Mouse (Mus musculus) stomach, postnatal 0 days (tissue): ENCODE measurements at regions not wholly inside any gene's neighbourhood (a gene's known extent, or its start where the extent isn't known, plus 50 kb on each side); places are given as distances from the start of the nearest gene placed in this dataset.

Source experiments
- CTCF ChIP-seq: IDR thresholded peaks from 2 replicates; pipeline ENCODE4 v1.5.1; 2016; ENCODE audit warnings: antibody characterized with exemption, low read depth, mild to moderate bottlenecking, moderate library complexity
- EP300 ChIP-seq: optimal IDR thresholded peaks from 2 replicates; pipeline ENCODE3; 2016; ENCODE audit warnings: antibody characterized with exemption

DNA sequence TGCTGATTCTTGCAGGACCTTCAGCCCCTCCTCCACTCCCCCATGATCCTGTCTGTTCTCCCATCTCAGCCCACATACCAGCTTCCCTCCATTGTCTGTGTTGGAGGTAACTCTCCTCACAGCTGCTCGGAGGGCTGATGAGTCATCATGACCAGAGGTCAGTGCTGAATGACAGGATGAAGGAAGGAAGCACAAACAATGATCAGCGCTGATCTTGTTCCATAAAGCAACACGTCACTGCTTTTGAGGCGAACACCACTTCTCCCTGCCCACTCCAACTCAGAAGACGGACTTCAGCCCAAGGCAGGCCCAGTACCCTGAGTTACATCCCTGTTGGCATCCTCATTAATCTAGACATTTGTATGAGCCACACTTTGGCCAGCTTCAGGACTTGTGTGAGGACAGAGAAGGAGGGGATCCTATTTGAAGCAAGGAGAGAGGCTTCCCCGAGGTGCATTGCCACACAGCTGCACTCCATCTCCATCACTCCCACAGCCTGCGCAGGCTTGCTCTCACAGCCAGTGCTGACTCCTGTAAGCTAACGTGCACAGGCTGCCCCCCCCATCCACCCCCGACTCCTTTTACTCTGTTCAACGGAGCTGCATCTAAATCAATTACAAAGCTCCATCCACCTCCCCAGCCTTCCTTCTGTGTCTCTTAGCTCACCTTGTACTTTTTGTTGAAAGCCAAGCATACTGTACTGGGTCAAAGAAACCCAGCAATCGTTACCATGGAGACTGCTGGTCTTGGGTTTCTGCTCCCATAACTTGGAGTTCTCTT lies 129.9 kb downstream of the Ets2 start:
- no peak for TF ChIP-seq CTCF
- no peak for TF ChIP-seq EP300
